Mouse (Mus musculus) erythroblast, embryonic 14.5 days (primary cell): ENCODE data around the gene F13a1.

Experiments
- GATA1 ChIP-seq: IDR thresholded peaks from 2 replicates; pipeline ENCODE4 v1.6.1; 2012; ENCODE audit warnings: low read length, inconsistent platforms, mixed read lengths
- TAL1 ChIP-seq: IDR thresholded peaks from 3 replicates; pipeline ENCODE4 v1.6.1; 2012; ENCODE audit warnings: low read length, inconsistent platforms, mixed read lengths

GRCm38 (mm10) chr13:37089104-37089503 is 39.1 kb upstream of the F13a1 start:
- TF ChIP-seq GATA1 (no peak), TAL1 (no peak)
